Mouse (Mus musculus) gastrocnemius, adult 2 months (tissue): Measurements from ENCODE around the gene Lmbrd2. TPM values are rescaled to one million over a fixed set of nuclear protein-coding genes. Genes with fewer than 3 reads are reported as not detected.

Experiments used
- DNase-seq: peaks from one replicate; pipeline ENCODE4 v3.0.0; 2022
- H3K27ac ChIP-seq: fragments of 200-600 bp; 2 replicates; pipeline ENCODE4 v1.8.1; 2022; ENCODE audit warnings: mild to moderate bottlenecking
- H3K4me3 ChIP-seq: fragments of 200-600 bp; 2 replicates; pipeline ENCODE4 v1.8.1; 2022; ENCODE audit warnings: mild to moderate bottlenecking, moderate library complexity
- CTCF ChIP-seq: fragments of 200-600 bp; IDR thresholded peaks from 2 replicates; pipeline ENCODE4 v1.8.1; 2022; ENCODE audit warnings: antibody characterized with exemption, mild to moderate bottlenecking, moderate library complexity
- intact Hi-C: fragments of 180-260 bp; cut with DNase I; formaldehyde crosslinking; loops from one replicate; pipeline ENCODE4 v1.15.1; 2025
- long read RNA-seq, 2 experiments: library from polyadenylated mRNA; stranded (forward); transcript quantifications; one replicate each; pipeline ENCODE4 v2.0.0; 2021
- total RNA-seq, 2 experiments: library from RNA; stranded (reverse); gene quantifications; 2 replicates each; pipeline ENCODE4 v1.2.3; 2021

The Lmbrd2 gene
- 10 to 100 TPM; 14.8 to 15.1 TPM for total RNA-seq
- long read RNA-seq, experiment 1, full-length matches to known transcripts, result 1 of 2 reads
- long read RNA-seq, experiment 1, partial matches to known transcripts, result 0 of 2 reads
- long read RNA-seq, experiment 1, other reads (novel, unspliced or antisense), result 1 of 2 reads
- long read RNA-seq, experiment 2, full-length matches to known transcripts, result 5 of 5 reads
- long read RNA-seq, experiment 2, partial matches to known transcripts, result 0 of 5 reads
- long read RNA-seq, experiment 2, other reads (novel, unspliced or antisense), result 0 of 5 reads

DNA sequence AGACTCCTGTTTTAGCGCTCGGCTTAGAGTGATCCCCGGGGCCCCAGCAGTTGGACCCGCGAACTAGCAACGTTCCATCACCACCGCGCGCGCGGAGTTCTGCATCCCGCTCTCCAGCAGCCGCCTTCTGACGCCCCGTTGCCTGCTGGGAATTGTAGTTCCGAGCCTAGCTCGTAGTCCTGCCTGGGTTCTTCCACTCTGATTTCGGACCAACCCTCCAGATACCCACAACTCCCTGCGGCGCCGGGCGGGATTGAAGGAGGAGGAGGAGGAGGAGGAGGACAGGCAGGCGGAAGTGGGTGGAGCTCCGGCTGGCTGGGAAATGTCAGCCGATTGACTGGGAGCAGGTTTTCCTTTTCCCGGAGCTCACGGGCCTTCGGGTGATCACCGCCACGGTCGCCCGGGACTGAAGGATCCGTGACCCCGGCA is at the start of gene Lmbrd2:
Gene Lmbrd2, plus strand, starts transcription at position 299 of the 429 bp plus-strand sequence.
- TF ChIP-seq CTCF, result no peak
- Histone ChIP-seq H3K4me3 (peak within 1 kb of the TSS; percentile 83), H3K27ac (peak within 1 kb of the TSS; percentile 91)
- peak; percentile 97 for DNase-seq
- intact Hi-C loops, result no loop called here

GRCm38 (mm10) chr15:9090662-9091061 is 49.7 kb upstream of the Lmbrd2 start:
- Histone ChIP-seq H3K4me3 (no peak overlapping the region), H3K27ac (no peak overlapping the region)
- TF ChIP-seq CTCF, result no peak
- intact Hi-C loops, result no loop called here
- no peak for DNase-seq

DNA sequence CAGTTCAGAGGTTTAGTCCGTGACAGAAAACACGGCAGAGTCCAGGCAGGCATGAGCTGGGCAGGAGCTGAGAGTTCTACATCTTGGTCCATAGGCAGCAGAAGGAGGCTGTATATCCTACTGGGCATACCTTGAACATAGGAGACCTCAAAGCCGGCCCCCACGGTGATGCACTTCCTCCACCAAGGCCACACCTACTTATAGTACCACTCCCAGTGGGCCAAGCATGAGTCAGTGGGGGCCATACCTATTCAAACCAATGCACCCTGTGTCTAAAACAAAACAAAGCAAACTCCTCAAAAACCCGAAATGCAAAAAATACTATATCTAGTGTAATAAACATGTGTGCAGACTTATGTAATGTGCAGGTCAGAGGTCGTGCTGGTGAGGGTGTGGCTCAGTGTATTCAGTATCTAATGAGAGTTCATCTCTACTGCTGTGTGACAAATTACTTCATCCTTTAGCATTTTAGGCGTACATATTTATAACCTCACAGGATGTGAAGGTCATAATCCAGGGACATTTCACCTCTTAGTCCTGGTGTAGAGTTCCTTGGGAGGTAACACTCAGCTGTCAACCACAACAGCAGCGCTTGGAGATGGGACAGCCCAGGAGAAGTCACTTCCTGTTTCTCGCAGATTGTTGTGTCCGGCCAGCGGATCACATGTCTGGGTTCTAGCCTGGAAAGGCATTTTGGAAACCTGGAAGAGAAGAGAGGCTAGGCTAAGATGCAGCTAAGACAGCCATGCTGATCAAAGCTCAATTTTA is 46.6 kb upstream of the Lmbrd2 start:
- no peak for DNase-seq
- TF ChIP-seq CTCF, result no peak
- Histone ChIP-seq H3K4me3 (no peak overlapping the region), H3K27ac (no peak overlapping the region)
- intact Hi-C loops, result no loop called here

DNA sequence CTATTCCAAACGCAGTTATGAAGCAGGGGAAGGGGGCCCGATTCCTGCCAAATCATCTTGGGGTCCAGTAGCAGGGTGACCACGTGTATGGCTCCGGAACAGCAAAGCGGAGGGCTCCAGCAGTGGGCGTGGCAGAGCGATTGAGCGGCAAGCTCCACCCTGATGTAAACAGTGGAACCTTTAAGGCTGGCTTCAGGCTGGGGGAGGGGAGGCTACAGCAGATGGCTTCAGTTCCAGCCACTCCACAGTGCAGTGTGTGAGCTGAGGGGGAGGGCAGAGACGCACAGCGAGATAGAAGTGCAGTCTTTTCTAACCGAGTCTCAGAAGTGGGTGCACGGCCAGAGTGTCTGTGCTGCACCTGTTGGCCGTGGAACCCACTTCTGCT is 46.0 kb upstream of the Lmbrd2 start:
- intact Hi-C loops, result no loop called here
- DNase-seq, result no peak
- no peak for TF ChIP-seq CTCF
- no peak overlapping the region for H3K4me3 ChIP-seq
- no peak overlapping the region for H3K27ac ChIP-seq

GRCm38 (mm10) chr15:9096865-9097264 is 43.5 kb upstream of the Lmbrd2 start:
- Histone ChIP-seq H3K4me3 (no peak overlapping the region), H3K27ac (no peak overlapping the region)
- intact Hi-C loops, result no loop called here
- DNase-seq, result no peak
- no peak for TF ChIP-seq CTCF

GRCm38 (mm10) chr15:9100446-9101077 is 39.8 kb upstream of the Lmbrd2 start:
- H3K27ac ChIP-seq, result no peak overlapping the region
- intact Hi-C loops, result no loop called here
- no peak for TF ChIP-seq CTCF

DNA sequence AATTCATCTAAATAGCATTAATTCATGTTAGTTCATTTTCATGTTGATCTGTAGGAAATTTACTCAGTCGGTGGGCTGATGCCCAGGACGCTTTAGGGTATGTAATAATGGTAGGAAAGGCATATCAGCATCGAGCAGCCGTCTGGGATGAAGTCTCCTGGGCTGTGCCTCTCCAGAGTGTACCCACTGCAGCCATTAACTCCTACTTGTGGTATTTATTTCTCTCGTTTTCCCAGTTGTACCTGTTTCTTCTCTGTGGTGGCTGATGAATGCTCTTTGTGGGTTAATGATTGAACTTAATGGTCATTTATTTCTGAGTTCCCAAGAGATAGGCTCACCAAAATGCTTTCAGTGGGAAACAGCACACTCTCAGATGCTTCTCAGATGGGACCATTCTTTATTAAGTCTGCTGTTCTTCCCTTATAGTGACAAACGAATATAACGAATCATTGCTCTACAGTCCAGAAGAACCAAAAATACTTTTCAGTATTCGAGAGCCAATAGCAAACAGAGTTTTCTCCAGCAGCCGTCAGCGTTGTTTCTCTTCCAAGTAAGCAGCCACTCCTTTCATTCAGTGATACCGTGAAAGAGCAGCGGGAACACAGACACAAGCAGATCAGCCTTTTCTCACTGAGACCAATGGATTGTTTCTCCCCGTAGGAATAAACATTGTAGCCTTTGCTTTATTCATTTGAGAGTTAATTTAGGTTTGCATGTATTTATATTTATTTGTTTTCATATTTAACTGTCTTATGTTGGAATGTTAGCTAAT is 33.9 kb upstream of the Lmbrd2 start:
- no peak for TF ChIP-seq CTCF
- no peak overlapping the region for H3K4me3 ChIP-seq
- intact Hi-C loops, result no loop called here
- no peak for DNase-seq
- H3K27ac ChIP-seq, result no peak overlapping the region

More at GRCm38 (mm10) chr15:9100446-9101077, 39.8 kb upstream of the Lmbrd2 start:
- H3K4me3 ChIP-seq, result no peak overlapping the region
- DNase-seq, result no peak

- Histone ChIP-seq H3K4me3 (no peak overlapping the region), H3K27ac (no peak overlapping the region)
- TF ChIP-seq CTCF, result no peak
- DNase-seq, result no peak
- intact Hi-C loops, result no loop called here
These were observed 29.6 kb upstream of the Lmbrd2 start for GRCm38 (mm10) chr15:9110526-9111347.

DNA sequence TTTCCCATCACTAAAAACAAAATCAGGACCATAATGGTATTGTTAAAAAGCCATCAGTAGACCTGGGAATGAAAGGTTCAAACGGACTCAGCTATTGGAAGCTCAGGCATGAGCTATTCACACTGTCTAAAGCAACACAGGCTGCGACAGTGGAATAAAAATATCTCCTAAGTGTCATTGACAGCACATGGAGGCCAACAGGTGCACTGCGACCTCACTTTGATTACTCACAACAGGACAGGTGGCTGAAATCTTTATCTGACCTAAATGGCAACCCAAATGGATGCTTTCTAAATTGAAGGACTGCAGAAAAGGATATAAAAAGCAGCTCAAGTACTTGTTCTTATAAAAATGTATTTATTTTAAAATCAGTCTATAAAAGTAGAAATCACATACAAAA is 28.7 kb upstream of the Lmbrd2 start:
- DNase-seq, result no peak
- no peak for TF ChIP-seq CTCF
- Histone ChIP-seq H3K27ac (no peak overlapping the region), H3K4me3 (no peak overlapping the region)
- intact Hi-C loops, result no loop called here

GRCm38 (mm10) chr15:9113556-9113955 is 26.8 kb upstream of the Lmbrd2 start:
- no peak for TF ChIP-seq CTCF
- Histone ChIP-seq H3K27ac (no peak overlapping the region), H3K4me3 (no peak overlapping the region)
- DNase-seq, result no peak
- intact Hi-C loops, result no loop called here

GRCm38 (mm10) chr15:9114131-9114530 is 26.2 kb upstream of the Lmbrd2 start:
- no peak for TF ChIP-seq CTCF
- Histone ChIP-seq H3K27ac (no peak overlapping the region), H3K4me3 (no peak overlapping the region)
- intact Hi-C loops, result no loop called here
- no peak for DNase-seq

- DNase-seq, result no peak
- intact Hi-C loops, result no loop called here
- H3K27ac ChIP-seq, result no peak overlapping the region
- TF ChIP-seq CTCF, result no peak
- H3K4me3 ChIP-seq, result no peak overlapping the region
These were observed 25.8 kb upstream of the Lmbrd2 start for GRCm38 (mm10) chr15:9114599-9114998.
